Mouse (Mus musculus): ENCODE data around the gene Heg1. TPM values are rescaled to one million over a fixed set of nuclear protein-coding genes. Genes with fewer than 3 reads are reported as not detected.

Heg1 gene
- polyA plus RNA-seq, 1 experiment from 2014 or later: 17.3 TPM

- H3K4me1 ChIP-seq (ENCODE audit: insufficient read depth, low read length): no peaks in the 10 kb centered on the region
- H3K27ac ChIP-seq (ENCODE audit: low read length): no peak overlapping the region
- no peak overlapping the region for H3K4me3 ChIP-seq (ENCODE audit: low read length)
- WGBS: 95% methylated on average over 17 of the region's 17 CpGs
- H3K4me2 ChIP-seq (replicated peaks; ENCODE audit: low read depth, low read length): no peak overlapping the region
- peaks cover 24% of the 10 kb centered on the region for H3K36me3 ChIP-seq (ENCODE audit: insufficient read depth, low read length)
- no peak for ATAC-seq (ENCODE audit: low FRiP score, low TSS enrichment)
- H3K9ac ChIP-seq (replicated peaks; ENCODE audit: low read length): no peak overlapping the region
- H3K9me3 ChIP-seq (ENCODE audit: low read length): peaks cover 5% of the 10 kb centered on the region
- no peaks in the 10 kb centered on the region for H3K27me3 ChIP-seq (ENCODE audit: insufficient read depth, low read length)
Observed at GRCm38 (mm10) chr16:33726261-33726660, 42.1 kb downstream of the Heg1 start.

GRCm38 (mm10) chr16:33726892-33727291 is 42.7 kb downstream of the Heg1 start:
- H3K9me3 ChIP-seq (ENCODE audit: low read length): peaks cover 5% of the 10 kb centered on the region
- H3K4me1 ChIP-seq (ENCODE audit: insufficient read depth, low read length): no peaks in the 10 kb centered on the region
- no peaks in the 10 kb centered on the region for H3K27me3 ChIP-seq (ENCODE audit: insufficient read depth, low read length)
- no peak overlapping the region for H3K27ac ChIP-seq (ENCODE audit: low read length)
- H3K9ac ChIP-seq (replicated peaks; ENCODE audit: low read length): no peak overlapping the region
- 90% methylated on average over 7 of the region's 7 CpGs for WGBS
- H3K4me2 ChIP-seq (replicated peaks; ENCODE audit: low read depth, low read length): no peak overlapping the region
- ATAC-seq (ENCODE audit: low FRiP score, low TSS enrichment): no peak
- H3K4me3 ChIP-seq (ENCODE audit: low read length): no peak overlapping the region
- peaks cover 22% of the 10 kb centered on the region for H3K36me3 ChIP-seq (ENCODE audit: insufficient read depth, low read length)

- Histone ChIP-seq H3K36me3 (ENCODE audit: insufficient read depth, low read length) (peaks cover 22% of the 10 kb centered on the region), H3K27ac (ENCODE audit: low read length) (no peak overlapping the region), H3K27me3 (ENCODE audit: insufficient read depth, low read length) (no peaks in the 10 kb centered on the region), H3K9me3 (ENCODE audit: low read length) (peaks cover 5% of the 10 kb centered on the region), H3K4me2 (replicated peaks; ENCODE audit: low read depth, low read length) (no peak overlapping the region), H3K4me3 (ENCODE audit: low read length) (no peak overlapping the region), H3K4me1 (ENCODE audit: insufficient read depth, low read length) (no peaks in the 10 kb centered on the region), H3K9ac (replicated peaks; ENCODE audit: low read length) (no peak overlapping the region)
- no peak for ATAC-seq (ENCODE audit: low FRiP score, low TSS enrichment)
- 67% methylated on average over 13 of the region's 13 CpGs for WGBS
Observed at GRCm38 (mm10) chr16:33728427-33728826, 44.3 kb downstream of the Heg1 start.

GRCm38 (mm10) chr16:33731291-33731690 is 47.1 kb downstream of the Heg1 start:
- no peak for ATAC-seq (ENCODE audit: low FRiP score, low TSS enrichment)
- Histone ChIP-seq H3K27me3 (ENCODE audit: insufficient read depth, low read length) (no peaks in the 10 kb centered on the region), H3K27ac (ENCODE audit: low read length) (no peak overlapping the region), H3K4me2 (replicated peaks; ENCODE audit: low read depth, low read length) (no peak overlapping the region), H3K4me1 (ENCODE audit: insufficient read depth, low read length) (no peaks in the 10 kb centered on the region), H3K36me3 (ENCODE audit: insufficient read depth, low read length) (peaks cover 12% of the 10 kb centered on the region), H3K9me3 (ENCODE audit: low read length) (no peaks in the 10 kb centered on the region), H3K9ac (replicated peaks; ENCODE audit: low read length) (no peak overlapping the region), H3K4me3 (ENCODE audit: low read length) (no peak overlapping the region)
- 91% methylated on average over 12 of the region's 12 CpGs for WGBS

- ATAC-seq (ENCODE audit: low FRiP score, low TSS enrichment): no peak
- H3K4me3 ChIP-seq (ENCODE audit: low read length): no peak overlapping the region
- 77% methylated on average over 6 of the region's 6 CpGs for WGBS
- H3K9me3 ChIP-seq (ENCODE audit: low read length): no peaks in the 10 kb centered on the region
- H3K4me1 ChIP-seq (ENCODE audit: insufficient read depth, low read length): no peaks in the 10 kb centered on the region
- peaks cover 2% of the 10 kb centered on the region for H3K36me3 ChIP-seq (ENCODE audit: insufficient read depth, low read length)
- no peak overlapping the region for H3K27ac ChIP-seq (ENCODE audit: low read length)
- H3K4me2 ChIP-seq (replicated peaks; ENCODE audit: low read depth, low read length): no peak overlapping the region
- no peaks in the 10 kb centered on the region for H3K27me3 ChIP-seq (ENCODE audit: insufficient read depth, low read length)
- no peak overlapping the region for H3K9ac ChIP-seq (replicated peaks; ENCODE audit: low read length)
Observed at GRCm38 (mm10) chr16:33732237-33732749, 48.1 kb downstream of the Heg1 start.

GRCm38 (mm10) chr16:33732846-33733580 is 48.8 kb downstream of the Heg1 start:
- WGBS: 59% methylated on average over 15 of the region's 15 CpGs
- no peak for ATAC-seq (ENCODE audit: low FRiP score, low TSS enrichment)

GRCm38 (mm10) chr16:33733864-33734263 is 49.7 kb downstream of the Heg1 start:
- Histone ChIP-seq H3K27me3 (ENCODE audit: insufficient read depth, low read length) (no peaks in the 10 kb centered on the region), H3K36me3 (ENCODE audit: insufficient read depth, low read length) (no peaks in the 10 kb centered on the region), H3K4me2 (replicated peaks; ENCODE audit: low read depth, low read length) (no peak overlapping the region), H3K27ac (ENCODE audit: low read length) (no peak overlapping the region), H3K9me3 (ENCODE audit: low read length) (no peaks in the 10 kb centered on the region), H3K4me1 (ENCODE audit: insufficient read depth, low read length) (no peaks in the 10 kb centered on the region), H3K4me3 (ENCODE audit: low read length) (no peak overlapping the region), H3K9ac (replicated peaks; ENCODE audit: low read length) (no peak overlapping the region)
- WGBS: 88% methylated on average over 6 of the region's 6 CpGs
- 0 out of 2 replicates have a peak, but pooled peaks have one; percentile 23 for ATAC-seq (ENCODE audit: low FRiP score, low TSS enrichment)

More at GRCm38 (mm10) chr16:33732846-33733580, 48.8 kb downstream of the Heg1 start:
- H3K9me3 ChIP-seq (ENCODE audit: low read length): no peaks in the 10 kb centered on the region
- no peaks in the 10 kb centered on the region for H3K36me3 ChIP-seq (ENCODE audit: insufficient read depth, low read length)
- no peaks in the 10 kb centered on the region for H3K27me3 ChIP-seq (ENCODE audit: insufficient read depth, low read length)
- H3K4me1 ChIP-seq (ENCODE audit: insufficient read depth, low read length): no peaks in the 10 kb centered on the region
- no peak overlapping the region for H3K9ac ChIP-seq (replicated peaks; ENCODE audit: low read length)
- H3K4me2 ChIP-seq (replicated peaks; ENCODE audit: low read depth, low read length): no peak overlapping the region
- no peak overlapping the region for H3K4me3 ChIP-seq (ENCODE audit: low read length)
- no peak overlapping the region for H3K27ac ChIP-seq (ENCODE audit: low read length)

GRCm38 (mm10) chr16:33734545-33734944 is 50.4 kb downstream of the Heg1 start:
- H3K4me3 ChIP-seq (ENCODE audit: low read length): no peak overlapping the region
- H3K27ac ChIP-seq (ENCODE audit: low read length): no peak overlapping the region

GRCm38 (mm10) chr16:33735238-33735637 is 51.1 kb downstream of the Heg1 start:
- Histone ChIP-seq H3K4me3 (ENCODE audit: low read length) (no peak overlapping the region), H3K9ac (replicated peaks; ENCODE audit: low read length) (no peak overlapping the region), H3K27ac (ENCODE audit: low read length) (no peak overlapping the region), H3K36me3 (ENCODE audit: insufficient read depth, low read length) (no peaks in the 10 kb centered on the region), H3K4me1 (ENCODE audit: insufficient read depth, low read length) (no peaks in the 10 kb centered on the region), H3K9me3 (ENCODE audit: low read length) (no peaks in the 10 kb centered on the region), H3K27me3 (ENCODE audit: insufficient read depth, low read length) (no peaks in the 10 kb centered on the region), H3K4me2 (replicated peaks; ENCODE audit: low read depth, low read length) (no peak overlapping the region)
- WGBS: 86% methylated on average over 5 of the region's 5 CpGs
- ATAC-seq (ENCODE audit: low FRiP score, low TSS enrichment): no peak

More at GRCm38 (mm10) chr16:33734545-33734944, 50.4 kb downstream of the Heg1 start:
- ATAC-seq (ENCODE audit: low FRiP score, low TSS enrichment): no peak; the same call in 1 of the 2 replicates
- Histone ChIP-seq H3K36me3 (ENCODE audit: insufficient read depth, low read length) (no peaks in the 10 kb centered on the region), H3K9me3 (ENCODE audit: low read length) (no peaks in the 10 kb centered on the region), H3K4me1 (ENCODE audit: insufficient read depth, low read length) (no peaks in the 10 kb centered on the region), H3K9ac (replicated peaks; ENCODE audit: low read length) (no peak overlapping the region), H3K4me2 (replicated peaks; ENCODE audit: low read depth, low read length) (no peak overlapping the region), H3K27me3 (ENCODE audit: insufficient read depth, low read length) (no peaks in the 10 kb centered on the region)
- 33% methylated on average over 10 of the region's 10 CpGs for WGBS

GRCm38 (mm10) chr16:33735791-33736190 is 51.6 kb downstream of the Heg1 start:
- Histone ChIP-seq H3K9me3 (ENCODE audit: low read length) (no peaks in the 10 kb centered on the region), H3K36me3 (ENCODE audit: insufficient read depth, low read length) (no peaks in the 10 kb centered on the region), H3K27ac (ENCODE audit: low read length) (no peak overlapping the region), H3K4me1 (ENCODE audit: insufficient read depth, low read length) (0 out of 2 replicates have a peak, but pooled peaks cover 2% of the 10 kb centered on the region), H3K27me3 (ENCODE audit: insufficient read depth, low read length) (no peaks in the 10 kb centered on the region), H3K9ac (replicated peaks; ENCODE audit: low read length) (no peak overlapping the region), H3K4me2 (replicated peaks; ENCODE audit: low read depth, low read length) (no peak overlapping the region), H3K4me3 (ENCODE audit: low read length) (no peak overlapping the region)
- ATAC-seq (ENCODE audit: low FRiP score, low TSS enrichment): no peak
- WGBS: 75% methylated on average over 5 of the region's 5 CpGs
